Mouse (Mus musculus) liver, adult 2 months (tissue): ENCODE measurements around the gene Cd1d1. TPM values are rescaled to one million over a fixed set of nuclear protein-coding genes. Genes with fewer than 3 reads are reported as not detected.
A peak's percentile ranks its signal among the peaks of the same experiment; 100 is the strongest.
"Not testable (repeated sequence)": the region's sequence is repeated elsewhere in the genome, so short reads cannot be mapped to it uniquely, and the experiment has no call there.

ENCODE experiments used
- DNase-seq: peaks from one replicate; pipeline ENCODE4 v3.0.0-alpha.2; 2011; ENCODE audit warnings: low read depth, low spot score; ENCODE audit errors: extremely low read depth
- H3K27ac ChIP-seq: fragments of 200-500 bp; replicated peaks from 2 replicates; pipeline ENCODE4 v1.5.1; 2012; ENCODE audit warnings: low read depth, mild to moderate bottlenecking, control low read depth, inconsistent platforms, low read length; ENCODE audit not compliant: insufficient read depth
- H3K27me3 ChIP-seq: fragments of 200-500 bp; 2 replicates; pipeline ENCODE4 v1.6.1; 2012; ENCODE audit warnings: mild to moderate bottlenecking, moderate library complexity, low read length, inconsistent platforms; ENCODE audit not compliant: control insufficient read depth, insufficient read depth
- H3K36me3 ChIP-seq: fragments of 200-500 bp; 2 replicates; pipeline ENCODE4 v1.6.1; 2012; ENCODE audit warnings: low read length, inconsistent platforms; ENCODE audit not compliant: control insufficient read depth, insufficient read depth
- H3K4me1 ChIP-seq: fragments of 200-500 bp; 2 replicates; pipeline ENCODE4 v1.6.1; 2011; ENCODE audit warnings: low read length; ENCODE audit not compliant: control insufficient read depth, insufficient read depth
- H3K4me3 ChIP-seq: fragments of 200-500 bp; 2 replicates; pipeline ENCODE4 v1.5.1; 2011; ENCODE audit warnings: low read depth, mild to moderate bottlenecking, control low read depth, low read length, moderate library complexity; ENCODE audit not compliant: insufficient read depth
- H3K79me2 ChIP-seq: fragments of 200-500 bp; 2 replicates; pipeline ENCODE4 v1.6.1; 2012; ENCODE audit warnings: inconsistent platforms, mild to moderate bottlenecking, low read length, moderate library complexity; ENCODE audit not compliant: control insufficient read depth, insufficient read depth
- H3K9ac ChIP-seq: fragments of 200-500 bp; 2 replicates; pipeline ENCODE4 v1.6.1; 2012; ENCODE audit warnings: low read depth, mild to moderate bottlenecking, control low read depth, inconsistent platforms, low read length
- CTCF ChIP-seq: fragments of 200-500 bp; IDR thresholded peaks from 2 replicates; pipeline ENCODE4 v1.5.1; 2011; ENCODE audit warnings: low read depth, low read length, control low read depth
- POLR2A ChIP-seq: fragments of 200-500 bp; IDR thresholded peaks from 2 replicates; pipeline ENCODE4 v1.6.1; 2011; ENCODE audit warnings: low read length, control low read depth; ENCODE audit not compliant: insufficient read depth; ENCODE audit errors: extremely low read depth
- WGBS: fragments of 180-500 bp; shearing (Covaris S2); methylation state at CpG from one replicate; pipeline ENCODE4 v1.1.7; 2018; 5-methylcytosine and 5-hydroxymethylcytosine counted together
- polyA plus RNA-seq: library from polyadenylated mRNA; depleted of rRNA; stranded (reverse); fragments of >200 nt; gene quantifications from 2 replicates; pipeline ENCODE4 v1.2.3, GENCODE M21; 2012
- total RNA-seq: library from RNA; depleted of rRNA; stranded (reverse); fragments of >200 nt; gene quantifications from 2 replicates; pipeline ENCODE4 v1.2.3, GENCODE M21; 2014

Cd1d1 gene
- total and polyA plus RNA-seq, 2 experiments, result 251 to 410 TPM

GRCm38 (mm10) chr3:87000676-87001075, 1.4 kb upstream of the Cd1d1 start:
- TF ChIP-seq POLR2A (no peak), CTCF (0 out of 2 replicates have a peak, but pooled peaks have one; percentile 0)
- 13% methylated on average over 4 of the region's 4 CpGs for WGBS
- peak; percentile 99 for DNase-seq
- H3K9ac ChIP-seq, result no peak overlapping the region
- peaks cover 15% of the 10 kb centered on the region for H3K4me1 ChIP-seq
- H3K4me3 ChIP-seq, result no peak overlapping the region
- H3K36me3 ChIP-seq, result peaks cover 2% of the 10 kb centered on the region; the same call in 1 of the 2 replicates
- H3K27ac ChIP-seq, result peak overlapping the region; percentile 88
- no peaks in the 10 kb centered on the region; the same call in 1 of the 2 replicates for H3K79me2 ChIP-seq
- no peaks in the 10 kb centered on the region for H3K27me3 ChIP-seq

DNA sequence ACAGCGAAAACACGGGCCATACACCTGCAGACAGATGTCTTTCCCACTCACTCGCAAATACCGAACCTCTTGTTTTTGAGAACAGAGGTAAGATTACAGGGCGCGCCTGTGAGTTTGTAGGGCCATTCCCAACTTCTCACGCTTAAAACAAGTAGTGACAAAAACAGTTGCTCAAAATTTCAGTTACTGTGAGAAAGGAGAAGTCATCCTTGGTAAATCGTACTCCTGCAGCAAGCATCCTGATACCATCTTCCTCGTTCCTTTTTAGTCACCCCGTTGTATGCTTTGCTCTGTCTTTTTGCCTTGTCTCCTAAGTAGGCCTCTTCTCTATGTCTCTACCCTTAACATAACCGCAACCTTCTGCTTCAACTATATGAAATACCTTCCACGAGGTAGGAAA, 810 bp upstream of the Cd1d1 start:
- H3K79me2 ChIP-seq, result no peaks in the 10 kb centered on the region
- no peak overlapping the region for H3K4me3 ChIP-seq
- TF ChIP-seq POLR2A (no peak), CTCF (no peak)
- H3K9ac ChIP-seq, result no peak overlapping the region; the same call in 1 of the 2 replicates
- WGBS, result 88% methylated on average over 12 of the region's 12 CpGs
- H3K36me3 ChIP-seq, result no peaks in the 10 kb centered on the region; the same call in 1 of the 2 replicates
- DNase-seq, result peak; percentile 35
- H3K4me1 ChIP-seq, result peaks cover 15% of the 10 kb centered on the region
- H3K27ac ChIP-seq, result peak overlapping the region; percentile 88
- H3K27me3 ChIP-seq, result no peaks in the 10 kb centered on the region

DNA sequence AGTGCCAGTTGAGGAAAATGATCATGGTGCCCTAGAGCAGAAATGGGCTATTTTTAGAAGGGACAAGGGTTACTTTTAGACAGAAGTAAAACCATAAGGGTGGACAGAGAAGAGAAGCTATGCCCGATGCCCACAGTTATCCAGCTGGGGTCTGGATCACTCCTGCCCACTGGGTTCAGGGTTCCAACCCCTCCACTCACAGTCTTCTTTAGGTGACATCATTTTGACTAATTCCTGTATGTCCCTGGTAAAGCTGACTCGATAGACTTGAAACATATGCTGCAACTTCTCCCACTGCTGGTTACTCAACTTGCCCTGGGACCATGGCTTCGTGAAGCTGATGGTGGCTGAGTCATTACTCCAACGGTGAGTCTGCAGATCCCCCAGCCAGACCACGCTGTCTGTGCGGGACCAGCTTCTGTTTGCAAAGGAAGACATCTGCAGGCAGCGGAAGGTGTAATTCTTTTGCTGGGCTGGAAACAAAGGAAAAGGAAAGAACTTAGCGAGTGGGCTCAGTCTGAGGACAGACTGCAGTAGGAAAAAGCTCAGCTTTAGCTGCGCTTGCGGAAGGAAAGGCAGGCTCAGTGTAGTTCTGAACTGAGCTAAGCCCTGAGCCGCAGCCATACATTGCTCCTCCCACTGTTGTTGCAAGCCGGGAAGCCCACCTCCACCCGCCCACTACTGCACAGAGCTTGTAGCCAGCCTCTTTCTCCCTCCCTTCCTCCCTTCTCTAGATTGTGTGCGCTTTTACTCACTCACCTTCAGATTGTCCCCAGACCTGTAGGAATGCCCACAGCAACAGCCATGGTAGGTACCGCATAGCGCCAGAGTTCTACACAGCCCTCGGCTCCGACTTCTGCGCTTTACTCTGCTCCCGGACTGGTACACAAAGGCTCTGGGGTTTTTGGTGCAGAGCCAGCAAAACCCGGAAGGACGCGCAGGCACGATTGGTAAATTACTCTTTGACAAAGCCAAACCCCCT, 517 bp downstream of the Cd1d1 start:
- Histone ChIP-seq H3K4me3 (peak overlapping the region; percentile 61), H3K27ac (peak overlapping the region; percentile 89), H3K9ac (peak overlapping the region; percentile 83), H3K4me1 (peaks cover 15% of the 10 kb centered on the region)
- WGBS, result 2% methylated on average over 24 of the region's 24 CpGs
- H3K36me3 ChIP-seq, H3K79me2 ChIP-seq, H3K27me3 ChIP-seq: not testable (repeated sequence)
- DNase-seq, result peak; percentile 75
- TF ChIP-seq POLR2A, result peak; percentile 67; the same call in 1 of the 2 replicates

DNA sequence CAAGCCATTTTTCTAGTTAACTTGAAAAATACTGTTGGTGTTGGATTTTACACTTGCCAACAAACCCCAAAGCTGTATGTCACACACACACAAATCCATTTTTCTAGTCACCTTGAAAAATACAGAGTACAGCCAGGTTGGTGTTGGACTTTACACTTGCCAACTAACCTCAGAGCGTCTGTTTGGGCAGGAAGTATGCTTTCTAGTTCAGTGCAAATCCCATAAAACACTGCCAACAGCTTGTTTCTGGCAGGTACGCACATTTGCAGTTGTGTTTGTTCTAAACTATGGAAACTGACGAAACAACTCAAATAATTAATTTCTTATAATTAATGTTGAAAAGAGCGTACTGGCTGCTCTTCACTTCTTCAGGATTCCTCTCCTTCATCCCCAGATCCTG, 3.1 kb downstream of the Cd1d1 start:
- TF ChIP-seq POLR2A, result no peak
- TF ChIP-seq CTCF, result no peak
- H3K27ac ChIP-seq, result peak overlapping the region; percentile 46; the same call in 1 of the 2 replicates
- H3K79me2 ChIP-seq, result no peaks in the 10 kb centered on the region
- no peak overlapping the region for H3K9ac ChIP-seq
- WGBS, result 22% methylated on average over 4 of the region's 4 CpGs
- H3K4me1 ChIP-seq, result peaks cover 19% of the 10 kb centered on the region
- no peaks in the 10 kb centered on the region for H3K27me3 ChIP-seq
- H3K36me3 ChIP-seq, result no peaks in the 10 kb centered on the region; the same call in 1 of the 2 replicates
- no peak overlapping the region for H3K4me3 ChIP-seq
- DNase-seq, result peak; percentile 96

- Histone ChIP-seq H3K27ac (no peak overlapping the region), H3K27me3 (no peaks in the 10 kb centered on the region), H3K79me2 (no peaks in the 10 kb centered on the region), H3K36me3 (no peaks in the 10 kb centered on the region; the same call in 1 of the 2 replicates), H3K9ac (no peak overlapping the region), H3K4me3 (no peak overlapping the region), H3K4me1 (peaks cover 17% of the 10 kb centered on the region)
- TF ChIP-seq CTCF, result no peak
- no peak for TF ChIP-seq POLR2A
- DNase-seq, result no peak
- WGBS, result 66% methylated on average over 1 of the region's 1 CpGs
Observed at GRCm38 (mm10) chr3:86995381-86995780, 3.9 kb downstream of the Cd1d1 start.

GRCm38 (mm10) chr3:86986969-86987368, 12.3 kb downstream of the Cd1d1 start:
- H3K4me3 ChIP-seq, H3K27ac ChIP-seq, H3K27me3 ChIP-seq, H3K79me2 ChIP-seq, H3K36me3 ChIP-seq, H3K4me1 ChIP-seq, DNase-seq: not testable (repeated sequence)
- 39% methylated on average over 6 of the region's 6 CpGs for WGBS
- peak overlapping the region; percentile 33; the same call in 1 of the 2 replicates for H3K9ac ChIP-seq
